Mouse (Mus musculus): ENCODE measurements at regions not wholly inside any gene's neighbourhood (a gene's known extent, or its start where the extent isn't known, plus 50 kb on each side); places are given as distances from the start of the nearest gene placed in this dataset.

GRCm38 (mm10) chr14:25122971-25123535 lies 335.9 kb upstream of the Zmiz1 start:
- TF ChIP-seq CTCF (IDR thresholded peaks at IDR 0.05; ENCODE audit: low read depth) (no peak), EP300 (IDR thresholded peaks at IDR 0.05; ENCODE audit: low read depth) (no peak)
